Mouse (Mus musculus): ENCODE measurements at regions not wholly inside any gene's neighbourhood (a gene's known extent, or its start where the extent isn't known, plus 50 kb on each side); places are given as distances from the start of the nearest gene placed in this dataset.

- ATAC-seq (replicated peaks) = no peak
- Histone ChIP-seq H3K4me1 (no peaks in the 10 kb centered on the region), H3K4me3 (no peak overlapping the region), H3K4me2 (no peak overlapping the region), H3K36me3 (replicated peaks) (no peaks in the 10 kb centered on the region), H3K9ac (no peak overlapping the region), H3K27ac (no peak overlapping the region), H3K9me3 (no peaks in the 10 kb centered on the region), H3K27me3 (replicated peaks) (no peaks in the 10 kb centered on the region)
- WGBS = 75% methylated on average over 9 of the region's 9 CpGs
These were observed 95.5 kb upstream of the 1700016C15Rik start for GRCm38 (mm10) chr1:177633966-177634602.

- H3K9me3 ChIP-seq = no peaks in the 10 kb centered on the region
- H3K4me1 ChIP-seq = peaks cover 12% of the 10 kb centered on the region
- no peaks in the 10 kb centered on the region for H3K36me3 ChIP-seq (replicated peaks)
- H3K4me2 ChIP-seq = no peak overlapping the region
- WGBS = 83% methylated on average over 9 of the region's 9 CpGs
- H3K4me3 ChIP-seq = no peak overlapping the region
- H3K9ac ChIP-seq = no peak overlapping the region
- no peaks in the 10 kb centered on the region for H3K27me3 ChIP-seq (replicated peaks)
- no peak overlapping the region for H3K27ac ChIP-seq
- no peak for ATAC-seq (replicated peaks)
These were observed 92.6 kb upstream of the 1700016C15Rik start for GRCm38 (mm10) chr1:177637061-177637460.

- WGBS = 93% methylated on average over 10 of the region's 10 CpGs
- Histone ChIP-seq H3K36me3 (replicated peaks) (no peaks in the 10 kb centered on the region), H3K4me1 (peaks cover 12% of the 10 kb centered on the region), H3K27me3 (replicated peaks) (no peaks in the 10 kb centered on the region), H3K9ac (no peak overlapping the region), H3K4me2 (no peak overlapping the region), H3K27ac (no peak overlapping the region), H3K4me3 (no peak overlapping the region), H3K9me3 (no peaks in the 10 kb centered on the region)
- ATAC-seq (replicated peaks) = no peak
These were observed 91.2 kb upstream of the 1700016C15Rik start for GRCm38 (mm10) chr1:177638381-177638780.

- Histone ChIP-seq H3K4me1 (peaks cover 12% of the 10 kb centered on the region), H3K4me3 (peak overlapping the region; percentile 35), H3K9me3 (no peaks in the 10 kb centered on the region), H3K4me2 (peak overlapping the region; percentile 61), H3K27ac (peak overlapping the region; percentile 10; the same call in 1 of the 2 replicates), H3K27me3 (replicated peaks) (no peaks in the 10 kb centered on the region), H3K9ac (peak overlapping the region; percentile 31), H3K36me3 (replicated peaks) (no peaks in the 10 kb centered on the region)
- WGBS = 19% methylated on average over 20 of the region's 20 CpGs
- peak; percentile 84 for ATAC-seq (replicated peaks)
These were observed 89.4 kb upstream of the 1700016C15Rik start for GRCm38 (mm10) chr1:177639931-177640846.

GRCm38 (mm10) chr1:177642712-177643467, 86.7 kb upstream of the 1700016C15Rik start:
- H3K9me3 ChIP-seq = no peaks in the 10 kb centered on the region
- no peak overlapping the region for H3K9ac ChIP-seq
- H3K4me2 ChIP-seq = no peak overlapping the region
- no peak for ATAC-seq (replicated peaks)
- H3K4me1 ChIP-seq = peaks cover 12% of the 10 kb centered on the region
- 73% methylated on average over 10 of the region's 10 CpGs for WGBS
- no peaks in the 10 kb centered on the region for H3K36me3 ChIP-seq (replicated peaks)
- H3K27ac ChIP-seq = no peak overlapping the region
- H3K27me3 ChIP-seq (replicated peaks) = no peaks in the 10 kb centered on the region
- H3K4me3 ChIP-seq = no peak overlapping the region

GRCm38 (mm10) chr1:177643662-177644061, 86.0 kb upstream of the 1700016C15Rik start:
- no peak overlapping the region for H3K4me2 ChIP-seq
- WGBS = 89% methylated on average over 3 of the region's 3 CpGs
- H3K9ac ChIP-seq = no peak overlapping the region
- no peak overlapping the region for H3K27ac ChIP-seq
- H3K4me1 ChIP-seq = peaks cover 12% of the 10 kb centered on the region
- no peaks in the 10 kb centered on the region for H3K27me3 ChIP-seq (replicated peaks)
- no peak overlapping the region for H3K4me3 ChIP-seq
- no peak for ATAC-seq (replicated peaks)
- H3K36me3 ChIP-seq (replicated peaks) = no peaks in the 10 kb centered on the region
- H3K9me3 ChIP-seq = no peaks in the 10 kb centered on the region

- ATAC-seq (replicated peaks) = no peak
- H3K4me1 ChIP-seq = peaks cover 12% of the 10 kb centered on the region
- no peak overlapping the region for H3K27ac ChIP-seq
- H3K4me3 ChIP-seq = no peak overlapping the region
- H3K9me3 ChIP-seq = no peaks in the 10 kb centered on the region
- 85% methylated on average over 4 of the region's 4 CpGs for WGBS
- H3K36me3 ChIP-seq (replicated peaks) = no peaks in the 10 kb centered on the region
- H3K4me2 ChIP-seq = no peak overlapping the region
- no peaks in the 10 kb centered on the region for H3K27me3 ChIP-seq (replicated peaks)
- no peak overlapping the region for H3K9ac ChIP-seq
These were observed 85.4 kb upstream of the 1700016C15Rik start for GRCm38 (mm10) chr1:177644214-177644613.

GRCm38 (mm10) chr1:177645327-177645726, 84.3 kb upstream of the 1700016C15Rik start:
- no peak for ATAC-seq (replicated peaks)
- Histone ChIP-seq H3K36me3 (replicated peaks) (no peaks in the 10 kb centered on the region), H3K27ac (no peak overlapping the region), H3K4me2 (no peak overlapping the region), H3K4me1 (peaks cover 7% of the 10 kb centered on the region), H3K9ac (no peak overlapping the region), H3K9me3 (no peaks in the 10 kb centered on the region), H3K4me3 (no peak overlapping the region), H3K27me3 (replicated peaks) (no peaks in the 10 kb centered on the region)
- 55% methylated on average over 4 of the region's 4 CpGs for WGBS

GRCm38 (mm10) chr1:177645897-177646535, 83.6 kb upstream of the 1700016C15Rik start:
- 69% methylated on average over 5 of the region's 5 CpGs for WGBS
- Histone ChIP-seq H3K9ac (no peak overlapping the region), H3K36me3 (replicated peaks) (no peaks in the 10 kb centered on the region), H3K27ac (no peak overlapping the region), H3K4me2 (no peak overlapping the region), H3K27me3 (replicated peaks) (no peaks in the 10 kb centered on the region), H3K9me3 (no peaks in the 10 kb centered on the region), H3K4me3 (no peak overlapping the region), H3K4me1 (peaks cover 2% of the 10 kb centered on the region)
- ATAC-seq (replicated peaks) = no peak

GRCm38 (mm10) chr1:177647876-177648275, 81.7 kb upstream of the 1700016C15Rik start:
- H3K4me1 ChIP-seq = no peaks in the 10 kb centered on the region
- H3K4me2 ChIP-seq = no peak overlapping the region
- H3K36me3 ChIP-seq (replicated peaks) = no peaks in the 10 kb centered on the region
- no peaks in the 10 kb centered on the region for H3K27me3 ChIP-seq (replicated peaks)
- no peaks in the 10 kb centered on the region for H3K9me3 ChIP-seq
- no peak overlapping the region for H3K4me3 ChIP-seq
- no peak for ATAC-seq (replicated peaks)
- no peak overlapping the region for H3K27ac ChIP-seq
- WGBS = 83% methylated on average over 1 of the region's 1 CpGs
- H3K9ac ChIP-seq = no peak overlapping the region

- H3K27ac ChIP-seq = no peak overlapping the region
- no peak for ATAC-seq (replicated peaks)
- no peaks in the 10 kb centered on the region for H3K27me3 ChIP-seq (replicated peaks)
- H3K4me1 ChIP-seq = no peaks in the 10 kb centered on the region
- H3K9me3 ChIP-seq = no peaks in the 10 kb centered on the region
- no peak overlapping the region for H3K4me3 ChIP-seq
- WGBS = 88% methylated on average over 4 of the region's 4 CpGs
- H3K4me2 ChIP-seq = no peak overlapping the region
- H3K36me3 ChIP-seq (replicated peaks) = no peaks in the 10 kb centered on the region
- H3K9ac ChIP-seq = no peak overlapping the region
These were observed 80.6 kb upstream of the 1700016C15Rik start for GRCm38 (mm10) chr1:177648974-177649373.

- whole genome bisulfite sequencing = 74% methylated on average over 5 of the region's 5 CpGs
- H3K4me1 ChIP-seq = no peaks in the 10 kb centered on the region
- H3K27me3 ChIP-seq (replicated peaks) = no peaks in the 10 kb centered on the region
- H3K4me2 ChIP-seq = no peak overlapping the region
- no peaks in the 10 kb centered on the region for H3K36me3 ChIP-seq (replicated peaks)
- no peak overlapping the region for H3K4me3 ChIP-seq
- H3K9ac ChIP-seq = no peak overlapping the region
- no peaks in the 10 kb centered on the region for H3K9me3 ChIP-seq
- no peak overlapping the region for H3K27ac ChIP-seq
- no peak for ATAC-seq (replicated peaks)
These were observed 78.4 kb upstream of the 1700016C15Rik start for GRCm38 (mm10) chr1:177651219-177651618.
